Mouse (Mus musculus): ENCODE results near the gene Rad51d. TPM values are rescaled to one million over a fixed set of nuclear protein-coding genes. Genes with fewer than 3 reads are reported as not detected.

Rad51d gene
- polyA plus RNA-seq, 1 experiment from 2014 or later: 11.7 TPM

DNA sequence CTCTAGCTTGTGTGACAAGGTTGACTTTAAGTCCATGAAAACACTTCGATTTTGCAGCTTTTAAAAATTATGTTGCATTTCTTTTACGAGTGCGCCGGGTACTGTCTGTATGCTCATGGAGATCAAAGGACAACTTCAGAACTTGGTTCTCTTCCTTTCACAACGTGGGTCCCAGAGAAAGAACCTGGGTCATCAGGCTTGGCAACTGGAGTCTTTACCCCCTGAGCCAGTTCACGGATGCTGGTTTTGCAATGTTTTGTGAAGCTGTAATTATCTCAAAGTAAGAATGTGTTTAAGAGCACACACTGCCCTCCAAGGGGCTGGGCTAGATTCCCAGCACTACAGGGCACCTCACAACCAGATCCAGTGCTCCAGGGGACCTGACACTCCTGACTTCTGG is 36.3 kb downstream of the Rad51d start:
- Histone ChIP-seq H3K4me1 (replicated peaks; ENCODE audit: insufficient read depth, low read length) (peaks cover 9% of the 10 kb centered on the region; the same call in 1 of the 2 replicates), H3K4me2 (ENCODE audit: low read length) (no peak overlapping the region), H3K27ac (no peak overlapping the region), H3K4me3 (replicated peaks; ENCODE audit: low read depth, low read length) (no peak overlapping the region), H3K9ac (ENCODE audit: low read depth, low read length) (no peak overlapping the region), H3K27me3 (ENCODE audit: insufficient read depth, low read length) (no peaks in the 10 kb centered on the region), H3K9me3 (replicated peaks; ENCODE audit: low read length) (no peaks in the 10 kb centered on the region), H3K36me3 (ENCODE audit: insufficient read depth, low read length) (no peaks in the 10 kb centered on the region)
- no peak for ATAC-seq (replicated peaks; ENCODE audit: low FRiP score, low read depth)
- no peak for TF ChIP-seq CTCF (IDR thresholded peaks at IDR 0.05; ENCODE audit: low read depth)
- no peak for DNase-seq (ENCODE audit: low spot score)
- 81% methylated on average over 6 of the region's 6 CpGs for WGBS

DNA sequence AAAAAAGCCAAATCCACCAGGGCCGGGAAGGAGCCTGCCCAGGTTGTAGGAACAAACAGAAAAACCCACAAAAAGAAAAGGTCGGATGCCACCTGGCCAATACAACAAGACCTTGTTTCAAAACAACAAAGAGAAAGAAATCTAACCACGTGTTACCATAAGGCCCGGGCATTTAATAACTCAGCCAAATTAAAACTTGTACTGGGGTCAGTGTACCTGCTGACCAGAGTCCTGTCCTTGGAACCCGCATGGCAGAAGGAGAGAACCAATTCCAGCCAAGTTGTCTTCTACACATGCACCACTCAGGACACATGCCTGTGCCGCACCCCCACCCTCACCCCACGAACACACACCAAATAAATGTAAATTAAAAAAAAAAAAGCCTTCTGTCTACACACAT is 37.5 kb downstream of the Rad51d start:
- ATAC-seq (replicated peaks; ENCODE audit: low FRiP score, low read depth): no peak

DNA sequence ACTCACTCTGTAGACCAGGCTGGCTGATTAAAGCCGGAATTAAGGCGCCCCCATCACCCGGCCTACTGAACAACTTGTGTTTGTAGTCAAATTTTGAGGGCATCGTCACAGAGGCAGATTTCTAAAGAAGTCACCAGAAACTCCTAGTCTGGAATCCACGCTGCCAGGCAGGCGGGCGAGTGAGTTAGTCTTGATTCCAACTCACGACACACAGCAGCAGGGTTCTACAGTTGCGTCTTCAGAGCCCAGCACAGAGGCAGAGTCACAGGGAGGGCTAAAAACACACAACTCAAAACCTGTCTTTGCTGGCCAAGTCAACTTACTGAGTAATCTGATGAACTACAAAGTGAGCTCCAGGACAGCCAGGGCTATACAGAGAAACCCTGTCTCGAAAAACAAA is 37.9 kb downstream of the Rad51d start:
- H3K4me1 ChIP-seq (replicated peaks; ENCODE audit: insufficient read depth, low read length): peaks cover 14% of the 10 kb centered on the region; the same call in 1 of the 2 replicates
- H3K9me3 ChIP-seq (replicated peaks; ENCODE audit: low read length): no peaks in the 10 kb centered on the region
- no peak overlapping the region for H3K4me2 ChIP-seq (ENCODE audit: low read length)
- no peak overlapping the region for H3K27ac ChIP-seq
- no peak for ATAC-seq (replicated peaks; ENCODE audit: low FRiP score, low read depth)
- no peak for DNase-seq (ENCODE audit: low spot score)
- H3K4me3 ChIP-seq (replicated peaks; ENCODE audit: low read depth, low read length): no peak overlapping the region
- WGBS: 83% methylated on average over 10 of the region's 10 CpGs
- no peaks in the 10 kb centered on the region for H3K27me3 ChIP-seq (ENCODE audit: insufficient read depth, low read length)
- no peak for TF ChIP-seq CTCF (IDR thresholded peaks at IDR 0.05; ENCODE audit: low read depth)
- H3K36me3 ChIP-seq (ENCODE audit: insufficient read depth, low read length): no peaks in the 10 kb centered on the region
- H3K9ac ChIP-seq (ENCODE audit: low read depth, low read length): no peak overlapping the region

More for the DNA sequence above, 37.5 kb downstream of the Rad51d start:
- whole genome bisulfite sequencing: 85% methylated on average over 7 of the region's 7 CpGs
- H3K4me3 ChIP-seq (replicated peaks; ENCODE audit: low read depth, low read length): no peak overlapping the region
- peaks cover 9% of the 10 kb centered on the region; the same call in 1 of the 2 replicates for H3K4me1 ChIP-seq (replicated peaks; ENCODE audit: insufficient read depth, low read length)
- no peak for TF ChIP-seq CTCF (IDR thresholded peaks at IDR 0.05; ENCODE audit: low read depth)
- H3K27ac ChIP-seq: no peak overlapping the region
- H3K9me3 ChIP-seq (replicated peaks; ENCODE audit: low read length): no peaks in the 10 kb centered on the region
- H3K27me3 ChIP-seq (ENCODE audit: insufficient read depth, low read length): no peaks in the 10 kb centered on the region
- DNase-seq (ENCODE audit: low spot score): no peak
- H3K4me2 ChIP-seq (ENCODE audit: low read length): no peak overlapping the region
- H3K36me3 ChIP-seq (ENCODE audit: insufficient read depth, low read length): no peaks in the 10 kb centered on the region
- H3K9ac ChIP-seq (ENCODE audit: low read depth, low read length): no peak overlapping the region

DNA sequence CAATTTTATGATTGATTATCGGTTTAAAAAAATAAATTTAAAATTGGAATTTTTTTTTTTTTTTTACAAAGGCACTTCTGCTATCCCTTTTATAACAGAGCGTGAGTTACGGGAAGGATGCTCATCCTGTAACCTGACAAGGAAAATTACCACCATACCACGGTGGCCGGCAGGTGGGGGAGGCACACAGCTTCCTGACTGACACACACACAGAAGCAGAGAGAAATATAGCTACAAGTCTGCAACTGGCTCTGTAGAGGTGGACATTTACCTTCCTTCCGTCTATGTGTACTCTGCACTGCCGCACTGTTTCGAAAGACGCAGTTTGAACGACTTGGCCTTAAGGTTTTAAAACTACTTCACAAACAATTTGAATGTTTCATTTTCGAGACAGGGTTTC is 38.3 kb downstream of the Rad51d start:
- Histone ChIP-seq H3K4me1 (replicated peaks; ENCODE audit: insufficient read depth, low read length) (peaks cover 18% of the 10 kb centered on the region), H3K9ac (ENCODE audit: low read depth, low read length) (no peak overlapping the region), H3K27me3 (ENCODE audit: insufficient read depth, low read length) (no peaks in the 10 kb centered on the region), H3K4me3 (replicated peaks; ENCODE audit: low read depth, low read length) (no peak overlapping the region), H3K36me3 (ENCODE audit: insufficient read depth, low read length) (no peaks in the 10 kb centered on the region), H3K27ac (no peak overlapping the region), H3K9me3 (replicated peaks; ENCODE audit: low read length) (no peaks in the 10 kb centered on the region), H3K4me2 (ENCODE audit: low read length) (no peak overlapping the region)
- 73% methylated on average over 11 of the region's 11 CpGs for WGBS
- no peak for DNase-seq (ENCODE audit: low spot score)
- no peak for TF ChIP-seq CTCF (IDR thresholded peaks at IDR 0.05; ENCODE audit: low read depth)
- ATAC-seq (replicated peaks; ENCODE audit: low FRiP score, low read depth): no peak

DNA sequence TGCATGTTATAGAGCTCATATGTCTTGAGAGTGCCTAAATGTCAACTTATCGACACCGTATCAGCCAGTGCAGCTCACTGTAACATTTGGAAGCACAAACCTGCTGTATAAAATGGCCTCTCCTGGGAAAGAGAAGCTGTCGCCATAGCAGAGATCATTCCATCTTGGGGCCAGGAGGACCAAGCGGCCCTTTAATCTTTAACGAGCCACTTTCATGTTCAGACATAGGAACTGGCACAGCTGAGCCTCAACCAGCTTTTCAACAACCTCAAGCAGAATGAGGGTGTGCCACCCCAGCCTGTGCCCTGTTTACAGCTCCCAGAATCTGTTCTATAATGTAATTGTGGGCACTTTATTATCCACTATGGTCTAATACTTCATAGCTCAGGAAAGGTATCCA is 40.2 kb downstream of the Rad51d start:
- WGBS: 40% methylated on average over 5 of the region's 5 CpGs
- H3K27me3 ChIP-seq (ENCODE audit: insufficient read depth, low read length): no peaks in the 10 kb centered on the region
- H3K4me1 ChIP-seq (replicated peaks; ENCODE audit: insufficient read depth, low read length): peaks cover 33% of the 10 kb centered on the region
- TF ChIP-seq CTCF (IDR thresholded peaks at IDR 0.05; ENCODE audit: low read depth): no peak
- no peaks in the 10 kb centered on the region for H3K36me3 ChIP-seq (ENCODE audit: insufficient read depth, low read length)
- no peaks in the 10 kb centered on the region for H3K9me3 ChIP-seq (replicated peaks; ENCODE audit: low read length)
- H3K4me3 ChIP-seq (replicated peaks; ENCODE audit: low read depth, low read length): no peak overlapping the region
- no peak overlapping the region for H3K9ac ChIP-seq (ENCODE audit: low read depth, low read length)
- no peak for DNase-seq (ENCODE audit: low spot score)
- ATAC-seq (replicated peaks; ENCODE audit: low FRiP score, low read depth): no peak
- H3K27ac ChIP-seq: peak overlapping the region; percentile 20
- H3K4me2 ChIP-seq (ENCODE audit: low read length): peak overlapping the region; percentile 2; the same call in 1 of the 2 replicates

DNA sequence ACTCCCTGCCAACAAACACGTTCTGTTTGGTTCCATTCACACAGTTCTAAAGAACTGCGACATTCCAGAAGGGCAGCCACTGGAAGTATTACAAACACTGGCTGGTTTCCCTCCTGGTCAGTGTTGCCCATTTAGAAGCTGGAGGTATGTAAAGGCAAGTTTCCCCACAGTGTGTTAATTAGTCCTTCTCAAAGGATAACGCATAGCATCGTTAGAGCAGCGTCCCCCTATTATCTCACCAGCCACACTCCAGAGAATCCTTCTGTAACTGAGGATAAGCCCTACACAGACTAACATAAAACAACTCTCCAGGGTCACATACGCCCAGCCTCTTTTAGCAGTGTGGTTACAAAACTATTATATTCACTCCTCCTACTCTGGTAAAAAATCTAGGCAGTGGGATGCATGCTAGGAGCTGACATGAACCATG is 42.8 kb downstream of the Rad51d start:
- no peak for TF ChIP-seq CTCF (IDR thresholded peaks at IDR 0.05; ENCODE audit: low read depth)
- peaks cover 38% of the 10 kb centered on the region for H3K4me1 ChIP-seq (replicated peaks; ENCODE audit: insufficient read depth, low read length)
- no peak overlapping the region for H3K9ac ChIP-seq (ENCODE audit: low read depth, low read length)
- peak overlapping the region; percentile 76 for H3K27ac ChIP-seq
- H3K36me3 ChIP-seq (ENCODE audit: insufficient read depth, low read length): no peaks in the 10 kb centered on the region; the same call in 1 of the 2 replicates
- no peak overlapping the region for H3K4me3 ChIP-seq (replicated peaks; ENCODE audit: low read depth, low read length)
- H3K4me2 ChIP-seq (ENCODE audit: low read length): 0 out of 2 replicates have a peak overlapping the region, but pooled peaks have one; percentile 6
- no peaks in the 10 kb centered on the region for H3K27me3 ChIP-seq (ENCODE audit: insufficient read depth, low read length)
- WGBS: 29% methylated on average over 6 of the region's 6 CpGs
- no peak for DNase-seq (ENCODE audit: low spot score)
- ATAC-seq (replicated peaks; ENCODE audit: low FRiP score, low read depth): no peak
- H3K9me3 ChIP-seq (replicated peaks; ENCODE audit: low read length): no peaks in the 10 kb centered on the region

DNA sequence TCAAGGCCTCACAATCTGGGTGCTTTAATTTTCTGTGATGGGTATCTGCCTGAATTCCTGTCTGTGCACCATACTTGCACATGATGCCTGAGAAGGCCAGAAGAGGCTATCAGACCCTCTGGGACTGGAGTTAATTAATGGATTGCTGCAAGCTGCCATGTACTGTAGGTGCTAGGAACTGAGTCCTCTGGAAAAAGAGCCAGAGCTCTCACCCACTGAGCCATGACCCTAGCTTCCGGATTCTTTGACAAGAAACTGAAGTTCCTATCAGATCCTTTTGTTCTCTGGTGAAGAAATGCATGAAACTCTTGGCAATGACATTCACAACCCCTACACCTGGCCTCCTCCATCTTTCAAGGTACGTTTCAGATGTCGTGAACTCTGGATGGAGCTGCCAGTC is 43.5 kb downstream of the Rad51d start:
- no peak overlapping the region for H3K4me2 ChIP-seq (ENCODE audit: low read length)
- DNase-seq (ENCODE audit: low spot score) (no peak), ATAC-seq (replicated peaks; ENCODE audit: low FRiP score, low read depth) (no peak)
- no peaks in the 10 kb centered on the region; the same call in 1 of the 2 replicates for H3K36me3 ChIP-seq (ENCODE audit: insufficient read depth, low read length)
- no peak overlapping the region for H3K9ac ChIP-seq (ENCODE audit: low read depth, low read length)
- 57% methylated on average over 3 of the region's 3 CpGs for WGBS
- no peak overlapping the region for H3K4me3 ChIP-seq (replicated peaks; ENCODE audit: low read depth, low read length)
- no peak for TF ChIP-seq CTCF (IDR thresholded peaks at IDR 0.05; ENCODE audit: low read depth)
- H3K9me3 ChIP-seq (replicated peaks; ENCODE audit: low read length): no peaks in the 10 kb centered on the region
- H3K27me3 ChIP-seq (ENCODE audit: insufficient read depth, low read length): no peaks in the 10 kb centered on the region
- H3K27ac ChIP-seq: peak overlapping the region; percentile 76
- H3K4me1 ChIP-seq (replicated peaks; ENCODE audit: insufficient read depth, low read length): peaks cover 38% of the 10 kb centered on the region
